Mouse (Mus musculus) monocyte, adult 2 months (primary cell): Measurements from ENCODE around the gene 2310003L06Rik.

Experiments
- DNase-seq, 2 experiments: peaks; one replicate each; pipeline ENCODE4 v3.0.0; 2022; ENCODE audit warnings: low spot score in 2 of 2, low read depth in 1 of 2

Gene 2310003L06Rik

DNA sequence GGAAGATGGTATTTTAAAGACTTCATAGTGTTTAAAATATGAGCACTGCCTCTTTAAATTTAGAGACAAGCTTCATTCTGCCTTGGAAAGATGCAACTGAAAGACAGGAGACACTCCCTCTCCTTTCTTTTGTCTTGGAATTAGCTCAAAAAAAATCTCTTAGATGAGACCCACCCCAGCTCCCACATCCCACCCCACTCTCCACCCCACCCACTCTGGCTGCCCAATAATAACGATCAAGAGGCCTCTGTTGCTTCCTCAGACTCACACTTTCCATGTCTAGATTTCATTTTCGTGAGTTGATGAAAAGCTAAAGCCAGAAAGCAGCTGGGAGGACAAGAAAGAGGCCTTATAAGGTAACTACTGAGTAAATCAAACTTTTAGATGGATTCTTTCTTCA is at the start of gene 2310003L06Rik, which contains the start of gene Gm28434:
Gene 2310003L06Rik (plus strand): TSS at position 259 of the 400 bp plus-strand sequence.
Gene Gm28434 (plus strand): TSS at position 317 of the 400 bp plus-strand sequence.
- no peak for DNase-seq

DNA sequence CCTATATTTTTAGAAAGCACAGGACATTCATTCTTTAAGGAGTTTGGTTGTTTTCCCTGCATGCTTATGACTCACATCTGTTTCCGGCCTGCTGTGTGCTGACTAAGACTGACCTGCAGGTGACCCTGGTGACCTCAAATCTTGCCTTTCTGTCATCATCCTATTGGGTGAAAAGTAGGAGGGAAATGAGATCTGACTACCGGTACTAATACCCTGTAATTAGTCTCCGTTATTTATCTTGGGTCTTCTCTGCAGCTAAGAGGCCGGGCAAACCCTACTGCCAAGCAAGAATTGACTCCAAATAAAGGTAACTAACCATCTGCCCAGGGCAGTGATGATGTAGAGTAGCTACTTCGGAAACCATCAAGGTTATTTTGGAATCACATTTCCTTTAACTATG is 43.9 kb upstream of the 2310003L06Rik start, which contains the start of gene Csn3:
Gene Csn3 (plus strand): TSS at position 208 of the 400 bp plus-strand sequence.
- no peak for DNase-seq

DNA sequence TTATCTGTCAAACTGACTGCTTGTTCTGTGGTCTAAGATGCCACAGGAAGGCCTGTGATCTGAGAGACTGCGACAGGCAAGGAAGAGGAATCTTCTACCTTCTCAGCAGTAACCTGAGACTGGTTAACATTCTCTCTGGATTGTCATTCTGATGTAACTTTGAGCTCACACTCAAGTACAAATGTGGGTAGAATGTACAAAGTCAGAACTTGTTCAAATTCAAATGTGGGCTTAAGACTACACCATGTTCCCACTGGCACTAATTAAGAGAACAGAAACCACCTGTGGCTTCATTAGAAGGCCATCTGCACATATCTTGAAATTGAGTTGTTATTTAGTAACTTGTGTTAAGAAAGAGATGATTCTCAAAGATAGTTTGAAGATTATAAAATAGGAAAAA is 37.7 kb upstream of the 2310003L06Rik start:
- DNase-seq = no peak

GRCm38 (mm10) chr5:87940752-87941151 is 28.5 kb upstream of the 2310003L06Rik start:
- DNase-seq = no peak

- DNase-seq = no peak
Observed at GRCm38 (mm10) chr5:87942515-87942914, 26.7 kb upstream of the 2310003L06Rik start.

DNA sequence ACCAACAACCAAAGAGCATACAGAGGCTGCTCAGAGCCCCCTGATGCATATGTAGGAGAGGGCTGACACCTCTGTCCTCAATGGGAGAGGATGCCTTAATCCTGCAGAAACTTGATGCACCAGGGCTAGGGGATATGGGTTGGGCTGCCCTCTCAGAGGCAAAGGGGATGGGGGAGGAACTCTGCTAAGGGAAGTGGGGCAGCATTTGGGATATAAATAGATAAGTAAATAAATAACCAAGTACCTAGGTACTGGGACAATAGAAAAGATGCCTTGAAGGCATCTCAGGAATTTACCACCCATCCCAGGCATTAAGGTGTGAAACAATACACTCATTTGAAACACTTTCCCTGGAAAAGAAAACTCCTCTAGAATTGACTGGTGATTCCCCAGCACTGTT is 17.4 kb upstream of the 2310003L06Rik start:
- no peak for DNase-seq

GRCm38 (mm10) chr5:87979139-87979538 is 9.9 kb downstream of the 2310003L06Rik start, which contains the start of gene Cabs1:
Gene Cabs1, plus strand, starts transcription at chr5:87979439.
- no peak for DNase-seq

DNA sequence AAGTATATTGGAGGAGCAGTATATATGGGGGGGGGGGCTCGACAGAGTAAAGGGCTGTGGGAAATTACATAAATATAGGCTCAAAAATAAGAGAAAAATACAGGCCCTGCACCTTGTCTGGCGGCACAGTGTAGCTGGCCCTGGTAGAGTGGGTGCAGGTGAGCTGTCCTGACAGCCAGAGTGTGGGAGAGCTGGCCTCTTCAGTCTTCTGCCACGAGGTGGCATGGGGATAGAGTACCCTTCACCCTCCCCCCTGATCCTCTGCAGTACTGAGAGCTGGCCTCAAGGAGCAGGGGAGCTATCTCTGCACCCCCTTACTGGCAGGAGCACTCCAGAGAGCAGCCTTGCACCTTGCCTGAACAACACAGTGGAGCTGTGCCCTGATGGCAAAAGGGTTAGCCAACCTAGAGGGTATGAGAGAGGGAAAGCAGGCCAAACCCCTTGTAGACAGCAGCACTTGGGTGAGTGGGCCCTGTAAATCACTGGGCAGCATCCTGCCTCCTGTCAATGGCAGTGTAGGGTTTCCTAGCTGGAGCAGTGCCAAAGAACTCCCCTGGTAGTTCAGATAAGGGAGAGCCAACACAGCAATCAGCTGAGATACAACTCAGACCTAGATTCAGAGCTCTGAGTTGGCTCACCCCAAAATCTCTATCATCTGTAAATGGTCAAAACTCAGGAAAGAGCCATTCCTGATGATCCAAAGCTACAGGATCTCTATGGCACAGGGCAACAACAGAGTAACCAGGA is 13.4 kb downstream of the 2310003L06Rik start:
- DNase-seq = no peak

- no peak for DNase-seq
Observed at GRCm38 (mm10) chr5:88002249-88002648, 33.0 kb downstream of the 2310003L06Rik start, which contains the start of gene Smr3a. Gene Smr3a, plus strand, starts transcription at chr5:88002549.

DNA sequence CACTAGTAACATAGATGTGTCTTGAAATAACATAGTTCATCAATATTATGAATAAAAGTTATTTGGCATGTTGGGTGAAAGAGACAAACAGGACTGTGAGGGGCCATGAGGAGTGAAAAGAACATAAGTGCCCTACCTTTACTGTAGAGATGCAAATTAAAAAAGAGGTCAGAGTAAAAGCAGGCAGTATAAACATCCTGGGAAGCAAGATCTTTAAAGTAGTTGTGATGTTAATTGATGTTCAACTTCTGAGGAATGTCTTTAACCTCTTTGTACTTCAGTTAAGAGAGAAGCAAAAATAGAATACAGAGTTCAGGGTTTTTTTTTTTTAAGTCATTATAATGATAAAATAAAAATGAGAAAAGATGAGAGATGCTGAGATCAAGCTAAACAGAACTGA is 36.0 kb downstream of the 2310003L06Rik start:
- no peak for DNase-seq
